Mouse (Mus musculus) liver, adult 2 months (tissue): ENCODE results near the gene Bace1.

Experiments used
- CTCF ChIP-seq: fragments of 200-500 bp; IDR thresholded peaks from 2 replicates; pipeline ENCODE4 v1.5.1; 2011; ENCODE audit warnings: low read depth, low read length, control low read depth
- POLR2A ChIP-seq: fragments of 200-500 bp; IDR thresholded peaks from 2 replicates; pipeline ENCODE4 v1.6.1; 2011; ENCODE audit warnings: low read length, control low read depth; ENCODE audit not compliant: insufficient read depth; ENCODE audit errors: extremely low read depth

- TF ChIP-seq POLR2A (no peak), CTCF (no peak)
Measured at GRCm38 (mm10) chr9:45877928-45878327, 39.5 kb downstream of the Bace1 start.
